In the genomic region with DNA sequence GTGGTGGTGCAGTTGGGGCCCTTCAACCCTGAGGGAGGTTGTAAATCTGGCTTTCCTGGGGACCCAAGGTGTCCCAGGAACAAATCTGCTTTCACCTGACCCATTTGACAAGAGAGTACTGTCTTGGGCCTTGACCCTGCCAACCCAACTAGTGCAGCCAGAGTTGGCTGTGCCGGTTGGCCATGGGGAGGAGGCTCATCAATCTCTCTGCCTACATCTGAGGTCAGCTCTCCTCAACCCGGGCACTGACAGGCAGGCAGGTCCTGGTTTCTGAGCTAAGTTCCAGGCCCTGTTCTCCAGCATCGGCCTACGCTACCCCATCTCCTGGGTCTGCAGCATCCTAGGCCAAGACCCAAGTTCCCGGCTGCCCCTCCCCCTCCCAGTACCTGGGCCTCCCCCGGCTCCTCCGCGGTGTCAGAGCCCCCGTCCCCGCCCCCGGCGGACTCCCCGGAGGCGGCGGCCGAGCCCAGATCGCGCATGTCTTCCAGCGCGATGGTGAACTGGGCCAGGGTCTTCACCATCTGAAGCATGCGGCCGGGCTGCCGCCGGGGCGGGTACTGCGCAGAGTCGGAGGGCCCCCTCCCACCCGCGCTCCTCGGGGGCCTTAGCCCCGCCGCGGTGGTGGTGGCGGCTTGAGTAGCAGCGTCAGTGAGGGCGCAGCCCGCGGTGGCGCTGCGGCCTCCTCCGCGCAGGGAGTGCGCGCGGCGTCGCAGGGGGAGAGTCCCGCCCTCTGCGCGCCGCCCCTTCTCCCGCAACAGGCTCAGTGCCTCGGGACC, we compare ENCODE assay signal across 8 mouse cellular contexts. TPM values are rescaled to one million over a fixed set of nuclear protein-coding genes. Genes with fewer than 3 reads are reported as not detected.
DNase-seq lines count a peak whose midpoint lies in the region; ATAC-seq and TF ChIP-seq lines count a peak whose summit lies in the region.

No protein-coding gene starts in this region.

- H3K27ac ChIP-seq in kidney, postnatal 0 days = no peak overlapping the region
- peak overlapping the region; percentile 80 for H3K27ac ChIP-seq in forebrain, postnatal 0 days (ENCODE audit: low read depth, low read length)
- H3K27ac ChIP-seq in intestine, embryonic 16.5 days (ENCODE audit: low read length) = no peak overlapping the region
- H3K27ac ChIP-seq in liver, embryonic 15.5 days (replicated peaks) = no peak overlapping the region

- peaks cover 11% of the 10 kb centered on the region for H3K36me3 ChIP-seq in kidney, postnatal 0 days (ENCODE audit: insufficient read depth, low read length)
- H3K36me3 ChIP-seq in forebrain, postnatal 0 days (ENCODE audit: insufficient read depth) = peaks cover 11% of the 10 kb centered on the region
- H3K36me3 ChIP-seq in intestine, embryonic 16.5 days (ENCODE audit: control insufficient read depth, insufficient read depth, low read length) = 0 out of 2 replicates have a peak, but pooled peaks cover 3% of the 10 kb centered on the region
- H3K36me3 ChIP-seq in liver, embryonic 15.5 days (replicated peaks) = no peaks in the 10 kb centered on the region

- H3K4me2 ChIP-seq in kidney, postnatal 0 days (ENCODE audit: low read length) = peak overlapping the region; percentile 93
- peak overlapping the region; percentile 87 for H3K4me2 ChIP-seq in forebrain, postnatal 0 days (ENCODE audit: low read depth)
- H3K4me2 ChIP-seq in intestine, embryonic 16.5 days (ENCODE audit: low read depth, low read length) = peak overlapping the region; percentile 97
- peak overlapping the region; percentile 72 for H3K4me2 ChIP-seq in liver, embryonic 15.5 days

- H3K9me3 ChIP-seq in kidney, postnatal 0 days (replicated peaks; ENCODE audit: low read length) = no peaks in the 10 kb centered on the region
- no peaks in the 10 kb centered on the region for H3K9me3 ChIP-seq in forebrain, postnatal 0 days (ENCODE audit: low read length)
- H3K9me3 ChIP-seq in intestine, embryonic 16.5 days (ENCODE audit: control insufficient read depth, low read length) = no peaks in the 10 kb centered on the region
- H3K9me3 ChIP-seq in liver, embryonic 15.5 days (replicated peaks) = no peaks in the 10 kb centered on the region

- no peak; the same call in 1 of the 2 replicates for ATAC-seq in kidney, postnatal 0 days (replicated peaks; ENCODE audit: low FRiP score, low read depth)
- ATAC-seq in forebrain, postnatal 0 days = peak; percentile 88
- ATAC-seq in intestine, embryonic 16.5 days = peak; percentile 74
- ATAC-seq in liver, embryonic 15.5 days (ENCODE audit: insufficient read depth) = no peak

- no peaks in the 10 kb centered on the region for H3K27me3 ChIP-seq in kidney, postnatal 0 days (ENCODE audit: insufficient read depth, low read length)
- H3K27me3 ChIP-seq in forebrain, postnatal 0 days (ENCODE audit: insufficient read depth, low read length) = no peaks in the 10 kb centered on the region
- H3K27me3 ChIP-seq in intestine, embryonic 16.5 days (replicated peaks; ENCODE audit: control insufficient read depth, insufficient read depth, low read length) = no peaks in the 10 kb centered on the region
- H3K27me3 ChIP-seq in liver, embryonic 15.5 days = peaks cover 38% of the 10 kb centered on the region

- DNase-seq in kidney, postnatal 0 days (ENCODE audit: low spot score) = peak; percentile 52
- no peak for DNase-seq in kidney, adult 11 months
- peak; percentile 62 for DNase-seq in cerebellum, adult 11 months
- peak; percentile 86 for DNase-seq in forebrain, postnatal 0 days
- DNase-seq in right cerebral cortex, postnatal 14 days = peak; percentile 60
- no peak for DNase-seq in urinary bladder, adult 18-20 months (ENCODE audit: low spot score in 2 of 2)

- peak overlapping the region; percentile 68 for H3K9ac ChIP-seq in kidney, postnatal 0 days (ENCODE audit: low read depth, low read length)
- H3K9ac ChIP-seq in forebrain, postnatal 0 days = peak overlapping the region; percentile 88
- peak overlapping the region; percentile 71 for H3K9ac ChIP-seq in intestine, embryonic 16.5 days (ENCODE audit: low read depth, low read length)
- H3K9ac ChIP-seq in liver, embryonic 15.5 days = peak overlapping the region; percentile 16; the same call in 1 of the 2 replicates

- H3K4me3 ChIP-seq in kidney, postnatal 0 days (replicated peaks; ENCODE audit: low read depth, low read length) = peak overlapping the region; percentile 45
- H3K4me3 ChIP-seq in forebrain, postnatal 0 days (ENCODE audit: low read depth, low read length) = peak overlapping the region; percentile 56
- H3K4me3 ChIP-seq in intestine, embryonic 16.5 days (ENCODE audit: low read length) = peak overlapping the region; percentile 55
- H3K4me3 ChIP-seq in liver, embryonic 15.5 days (replicated peaks) = peak overlapping the region; percentile 45

- TF ChIP-seq CTCF in kidney, postnatal 0 days (IDR thresholded peaks at IDR 0.05; ENCODE audit: low read depth) = no peak
- TF ChIP-seq CTCF in forebrain, postnatal 0 days (IDR thresholded peaks at IDR 0.05; ENCODE audit: low read depth) = peak; percentile 47

- 6% methylated on average over 53 of the region's 53 CpGs for WGBS in kidney, postnatal 0 days
- 7% methylated on average over 40 of the region's 53 CpGs for WGBS in forebrain, postnatal 0 days
- WGBS in intestine, embryonic 16.5 days = 7% methylated on average over 52 of the region's 53 CpGs
- 4% methylated on average over 53 of the region's 53 CpGs for WGBS in liver, embryonic 15.5 days (ENCODE audit: insufficient replicate concordance)

- peaks cover 29% of the 10 kb centered on the region for H3K4me1 ChIP-seq in kidney, postnatal 0 days (replicated peaks; ENCODE audit: insufficient read depth, low read length)
- H3K4me1 ChIP-seq in forebrain, postnatal 0 days (ENCODE audit: insufficient read depth) = peaks cover 24% of the 10 kb centered on the region
- peaks cover 20% of the 10 kb centered on the region for H3K4me1 ChIP-seq in intestine, embryonic 16.5 days (ENCODE audit: control insufficient read depth, insufficient read depth, low read length)
- peaks cover 11% of the 10 kb centered on the region for H3K4me1 ChIP-seq in liver, embryonic 15.5 days (replicated peaks)

RNA-seq across cellular contexts. Expression of gene Relt, which starts 31.0 kb away (rescaled TPM):
- 2.1 and 2.3 TPM in 2 replicates for polyA plus RNA-seq in kidney, postnatal 0 days (2015; fragmentation: Nextera tagmentation; extraction: Ambion mirVana)
- 7.5 and 8.3 TPM in 2 replicates for total RNA-seq in forebrain, postnatal 0 days (2014; rRNA removed)
- 4.4 and 5.1 TPM in 2 replicates for polyA plus RNA-seq in forebrain, postnatal 0 days (2015; fragmentation: Nextera tagmentation; extraction: Ambion mirVana)
- polyA plus RNA-seq in intestine, embryonic 16.5 days (2015; fragmentation: Nextera tagmentation; extraction: Ambion mirVana) = 2.4 and 3.8 TPM in 2 replicates
- 17.4 and 21.4 TPM in 2 replicates for polyA plus RNA-seq in liver, embryonic 15.5 days (2015; fragmentation: Nextera tagmentation; extraction: Ambion mirVana)

RNA-seq across cellular contexts. Expression of gene Arhgef17, which starts 37.7 kb away (rescaled TPM):
- 7.8 and 8.1 TPM in 2 replicates for polyA plus RNA-seq in kidney, postnatal 0 days (2015; fragmentation: Nextera tagmentation; extraction: Ambion mirVana)
- total RNA-seq in forebrain, postnatal 0 days (2014; rRNA removed) = 47.9 and 52.7 TPM in 2 replicates
- polyA plus RNA-seq in forebrain, postnatal 0 days (2015; fragmentation: Nextera tagmentation; extraction: Ambion mirVana) = 9.8 and 12.5 TPM in 2 replicates
- polyA plus RNA-seq in intestine, embryonic 16.5 days (2015; fragmentation: Nextera tagmentation; extraction: Ambion mirVana) = 4.1 and 4.6 TPM in 2 replicates
- polyA plus RNA-seq in liver, embryonic 15.5 days (2015; fragmentation: Nextera tagmentation; extraction: Ambion mirVana) = 0.76 and 1.0 TPM in 2 replicates

Comparison
In these comparisons a context has a peak if more than half of its experiments do, and no peak if none do; other contexts are left out.
1. DNase-seq: peak in kidney, postnatal 0 days (single experiment), cerebellum, adult 11 months (single experiment), forebrain, postnatal 0 days (single experiment) and right cerebral cortex, postnatal 14 days (single experiment); none in kidney, adult 11 months (single experiment) and urinary bladder, adult 18-20 months (0 of 2).
2. ATAC-seq: peak in forebrain, postnatal 0 days (single experiment) and intestine, embryonic 16.5 days (single experiment); none in kidney, postnatal 0 days (single experiment) and liver, embryonic 15.5 days (single experiment).
3. H3K9ac ChIP-seq: peak in every context shown above with its lines; median percentile 88 in forebrain, postnatal 0 days; 71 in intestine, embryonic 16.5 days; 68 in kidney, postnatal 0 days; 16 in liver, embryonic 15.5 days.
4. Peak in every context shown above with its lines, with median percentiles within 50 percentile points of each other: H3K4me2 ChIP-seq and H3K4me3 ChIP-seq.